8 mouse cellular contexts compared by ENCODE assay signal in the genomic region with DNA sequence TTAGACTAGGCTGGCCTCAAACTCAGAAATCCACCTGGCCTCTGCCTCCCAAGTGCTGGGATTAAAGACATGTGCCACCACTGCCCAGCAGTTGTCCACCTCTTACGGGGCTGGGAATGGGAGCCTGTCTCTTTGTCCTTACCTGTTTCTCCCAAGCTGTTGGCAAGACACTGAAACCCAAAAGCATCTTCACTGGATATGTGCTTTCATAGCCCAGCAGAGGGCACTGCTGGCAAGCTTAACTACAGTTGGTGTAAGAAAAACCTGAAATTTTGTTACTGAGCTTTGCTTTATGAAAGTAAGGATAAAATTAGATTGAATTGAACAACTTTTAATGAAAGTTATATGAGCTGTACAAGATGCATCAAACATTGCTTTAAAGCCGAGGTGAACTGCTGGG. TPM values are rescaled to one million over a fixed set of nuclear protein-coding genes. Genes with fewer than 3 reads are reported as not detected.
DNase-seq lines count a peak whose midpoint lies in the region; ATAC-seq and TF ChIP-seq lines count a peak whose summit lies in the region.

No protein-coding gene starts in this region.

- H3K4me2 ChIP-seq in liver, embryonic 12.5 days, result no peak overlapping the region
- H3K4me2 ChIP-seq in limb, embryonic 11.5 days (ENCODE audit: low read depth, severe bottlenecking), result no peak overlapping the region

- ATAC-seq in liver, embryonic 12.5 days, result no peak
- no peak for ATAC-seq in Patski
- ATAC-seq in limb, embryonic 11.5 days (ENCODE audit: insufficient number of reproducible peaks, low FRiP score, low TSS enrichment, low read depth), result no peak
- no peak for ATAC-seq in activated CD4-positive, CD25-positive, alpha-beta regulatory T cell, adult 4 months

- POLR2A ChIA-PET in Patski (lab: Charles Lee), result interaction anchor here (1.1 kb wide), 1 partner anchor 20 kb away, joined by 3 read pairs; no protein-coding TSS in a partner anchor

- H3K36me3 ChIP-seq in liver, embryonic 12.5 days, result peaks cover 31% of the 10 kb centered on the region
- H3K36me3 ChIP-seq in limb, embryonic 11.5 days (ENCODE audit: control insufficient read depth, insufficient read depth, low read length), result peaks cover 12% of the 10 kb centered on the region; the same call in 1 of the 2 replicates

- DNase-seq in liver (peak; percentile 61), Patski (ENCODE audit: low read depth, low spot score) (peak; percentile 10)
- DNase-seq in cerebellum, adult 9-11 months, result peak; percentile 48
- DNase-seq in induced T-regulatory cell, adult 2 months (ENCODE audit: low read depth), result peak; percentile 83
- peak; percentile 70 for DNase-seq in limb, embryonic 11.5 days (ENCODE audit: low spot score)
- peak; percentile 55 for DNase-seq in right cerebral cortex, adult 18-20 months

- H3K4me1 ChIP-seq in liver, embryonic 12.5 days, result peaks cover 7% of the 10 kb centered on the region
- no peaks in the 10 kb centered on the region for H3K4me1 ChIP-seq in limb, embryonic 11.5 days (ENCODE audit: control insufficient read depth, insufficient read depth, low read length)

- H3K27me3 ChIP-seq in liver, embryonic 12.5 days (replicated peaks), result no peaks in the 10 kb centered on the region
- no peaks in the 10 kb centered on the region for H3K27me3 ChIP-seq in Patski
- H3K27me3 ChIP-seq in limb, embryonic 11.5 days (ENCODE audit: control insufficient read depth, insufficient read depth, low read length), result no peaks in the 10 kb centered on the region

- H3K27ac ChIP-seq in liver, embryonic 12.5 days, result no peak overlapping the region
- H3K27ac ChIP-seq in limb, embryonic 11.5 days (replicated peaks; ENCODE audit: low read depth, low read length), result no peak overlapping the region

- CTCF ChIA-PET in Patski (lab: Charles Lee), result interaction anchor here (0.9 to 3.7 kb wide), 12 partner anchors 9 to 229 kb away, joined by 3 to 27 read pairs (median 4); no protein-coding TSS in a partner anchor

- WGBS in liver, embryonic 12.5 days (ENCODE audit: insufficient replicate concordance), result 23% methylated on average over 2 of the region's 2 CpGs
- 23% methylated on average over 2 of the region's 2 CpGs for WGBS in limb, embryonic 11.5 days

- no peaks in the 10 kb centered on the region for H3K9me3 ChIP-seq in liver, embryonic 12.5 days (replicated peaks)
- H3K9me3 ChIP-seq in limb, embryonic 11.5 days (ENCODE audit: control insufficient read depth, low read length), result no peaks in the 10 kb centered on the region

- peak; percentile 77 for TF ChIP-seq CTCF in Patski (IDR thresholded peaks at IDR 0.05)

- in situ Hi-C loops in Patski (cut with MboI; ENCODE audit: low pct_unique_long_range_greater_than_20kb), result no loop called here

- H3K4me3 ChIP-seq in liver, embryonic 12.5 days, result no peak overlapping the region
- H3K4me3 ChIP-seq in limb, embryonic 11.5 days (ENCODE audit: low read depth, low read length), result no peak overlapping the region

- no peak overlapping the region for H3K9ac ChIP-seq in liver, embryonic 12.5 days
- no peak overlapping the region for H3K9ac ChIP-seq in limb, embryonic 11.5 days (ENCODE audit: low read length)

RNA-seq across cellular contexts. Expression of a gene that starts 4.5 kb away (rescaled TPM):
- polyA plus RNA-seq in liver, embryonic 12.5 days (2016; fragmentation: Nextera tagmentation; extraction: Ambion mirVana), result 12.9 and 13.4 TPM in 2 replicates
- polyA plus RNA-seq in Patski (2021), result 58.8 TPM
- 57.7 and 60.7 TPM in 2 replicates for polyA plus RNA-seq in limb, embryonic 11.5 days (2014; fragmentation: Nextera tagmentation; extraction: Ambion mirVana)
- polyA plus RNA-seq in activated CD4-positive, CD25-positive, alpha-beta regulatory T cell, adult 4 months (2017; shearing (Covaris generic)), result 1 to 10 TPM; 7.4 to 8.1 TPM

RNA-seq across cellular contexts. Expression of a gene that starts 13.2 kb away (rescaled TPM):
- polyA plus RNA-seq in liver, embryonic 12.5 days (2016; fragmentation: Nextera tagmentation; extraction: Ambion mirVana), result 57.8 and 64.9 TPM in 2 replicates
- polyA plus RNA-seq in Patski (2021), result 44.1 TPM
- 86.2 and 91.5 TPM in 2 replicates for polyA plus RNA-seq in limb, embryonic 11.5 days (2014; fragmentation: Nextera tagmentation; extraction: Ambion mirVana)
- 10 to 100 TPM; 36.2 to 47.9 TPM for polyA plus RNA-seq in activated CD4-positive, CD25-positive, alpha-beta regulatory T cell, adult 4 months (2017; shearing (Covaris generic))

RNA-seq across cellular contexts. Expression of a gene that starts 43.8 kb away (rescaled TPM):
- polyA plus RNA-seq in liver, embryonic 12.5 days (2016; fragmentation: Nextera tagmentation; extraction: Ambion mirVana), result not detected in 2 replicates
- polyA plus RNA-seq in Patski (2021), result not detected
- polyA plus RNA-seq in limb, embryonic 11.5 days (2014; fragmentation: Nextera tagmentation; extraction: Ambion mirVana), result 0.07 and 0.09 TPM in 2 replicates
- polyA plus RNA-seq in activated CD4-positive, CD25-positive, alpha-beta regulatory T cell, adult 4 months (2017; shearing (Covaris generic)), result not detected

Comparison
In these comparisons a context has a peak if more than half of its experiments do, and no peak if none do; other contexts are left out.
1. DNase-seq: peak in every context shown above with its lines; median percentile 83 in induced T-regulatory cell, adult 2 months; 70 in limb, embryonic 11.5 days; 61 in liver; 55 in right cerebral cortex, adult 18-20 months; 48 in cerebellum, adult 9-11 months; 10 in Patski.